Mouse (Mus musculus) gastrocnemius, adult 18-20 months (tissue): ENCODE measurements around the gene Prm3. TPM values are rescaled to one million over a fixed set of nuclear protein-coding genes. Genes with fewer than 3 reads are reported as not detected.

Source experiments
- DNase-seq: peaks from one replicate; pipeline ENCODE4 v3.0.0; 2021; ENCODE audit warnings: low spot score
- total RNA-seq, 2 experiments: library from RNA; stranded (reverse); gene quantifications; 2 replicates each; pipeline ENCODE4 v1.2.3; 2021

Gene Prm3
- total RNA-seq, 2 experiments from 2014 or later = not detected

- DNase-seq = no peak
These were observed 18.8 kb downstream of the Prm3 start for GRCm38 (mm10) chr16:10771769-10772510.

- no peak for DNase-seq
These were observed 20.0 kb downstream of the Prm3 start for GRCm38 (mm10) chr16:10770531-10771325.

DNA sequence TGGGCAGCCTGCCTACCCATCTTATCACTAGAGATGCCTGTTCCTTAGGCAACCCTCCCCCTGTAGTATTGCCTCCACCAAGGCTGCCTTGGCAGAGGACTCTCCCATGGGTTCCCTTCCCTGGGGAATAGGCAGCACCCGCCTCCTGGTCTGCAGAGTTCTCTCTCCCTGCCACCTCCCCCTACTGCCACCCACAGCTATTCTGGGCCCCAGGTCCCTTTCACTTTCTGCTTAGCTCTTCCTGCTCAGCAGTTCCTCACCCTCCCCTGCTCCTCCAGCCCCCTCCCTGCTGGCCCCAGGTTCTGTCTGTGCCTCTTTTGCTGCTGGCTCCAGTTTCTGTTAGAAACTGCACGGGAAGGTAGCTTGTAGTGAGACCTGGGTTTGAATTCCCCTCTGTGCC lies 21.1 kb downstream of the Prm3 start:
- DNase-seq = no peak

GRCm38 (mm10) chr16:10768821-10769220 lies 21.9 kb downstream of the Prm3 start:
- DNase-seq = no peak

GRCm38 (mm10) chr16:10767158-10767557 lies 23.6 kb downstream of the Prm3 start:
- DNase-seq = peak; percentile 72

- no peak for DNase-seq
These were observed 26.4 kb downstream of the Prm3 start for GRCm38 (mm10) chr16:10764323-10764722.

- no peak for DNase-seq
These were observed 27.0 kb downstream of the Prm3 start for GRCm38 (mm10) chr16:10763540-10764264.

DNA sequence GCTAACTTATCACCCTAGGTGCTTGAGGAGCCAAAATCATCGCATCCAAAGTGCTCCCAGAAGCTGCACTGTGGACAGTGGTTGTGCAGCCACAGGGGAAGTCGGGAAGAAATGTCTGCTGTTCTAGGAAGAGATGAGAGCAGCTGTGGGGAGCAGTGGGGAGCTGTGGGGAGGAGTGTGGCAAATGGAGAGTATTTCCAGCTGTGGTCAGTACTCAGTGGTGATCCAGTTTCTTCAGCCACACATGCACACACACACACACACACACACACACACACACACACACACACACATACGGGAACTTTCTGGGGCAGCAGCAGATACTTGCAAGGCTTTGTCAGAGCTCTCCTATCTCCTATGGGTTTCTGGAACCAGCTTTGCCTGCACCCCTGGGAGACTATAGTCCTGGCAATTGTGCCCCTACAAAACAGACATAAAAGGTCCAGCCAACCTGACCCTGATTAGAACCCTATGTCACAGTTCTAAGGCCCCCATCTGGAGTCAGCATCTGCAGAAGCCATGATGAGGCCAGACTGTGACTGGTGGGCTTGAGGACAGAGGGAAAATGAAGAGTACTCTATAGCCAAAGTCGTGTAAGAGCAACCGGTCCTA lies 28.0 kb downstream of the Prm3 start:
- no peak for DNase-seq

GRCm38 (mm10) chr16:10761182-10761581 lies 29.5 kb downstream of the Prm3 start:
- DNase-seq = peak; percentile 40

- no peak for DNase-seq
These were observed 34.5 kb downstream of the Prm3 start for GRCm38 (mm10) chr16:10756168-10756567.

DNA sequence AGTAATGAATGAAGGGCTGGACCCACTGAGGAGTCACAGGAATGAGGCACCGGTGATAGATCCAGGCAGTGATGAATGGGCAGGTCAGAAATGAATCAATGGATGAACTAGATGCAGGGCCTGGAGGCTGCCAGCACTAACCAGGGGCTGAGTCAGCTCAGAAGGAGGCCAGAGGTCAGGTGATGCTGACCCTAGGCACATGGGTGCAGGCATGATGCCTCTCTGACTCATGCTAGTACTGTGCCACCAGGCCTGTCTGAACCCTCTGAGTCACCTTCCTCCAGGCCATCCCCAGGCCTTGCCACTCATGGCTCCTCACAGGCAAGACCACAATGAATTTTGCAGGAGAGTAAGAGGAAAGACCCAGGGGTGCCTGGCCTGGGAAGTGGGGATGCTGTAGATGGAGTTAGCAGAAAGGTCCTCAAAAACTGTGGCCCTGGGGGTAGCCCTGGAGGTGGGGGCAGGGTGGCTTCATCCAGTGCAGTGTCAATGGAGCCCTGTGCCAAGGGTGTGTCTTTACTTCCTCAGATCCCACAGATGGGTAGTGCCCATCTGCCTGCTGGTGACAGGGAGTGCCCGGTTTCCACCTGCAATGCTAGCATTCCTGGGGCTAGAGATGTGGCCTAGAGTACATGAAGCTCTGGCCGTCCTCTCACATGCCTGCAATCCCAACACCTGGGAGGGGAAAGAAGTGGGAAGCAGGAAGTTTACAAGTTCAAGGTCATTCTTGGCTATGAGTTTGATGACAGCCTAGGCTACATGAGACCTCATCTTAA lies 36.0 kb downstream of the Prm3 start:
- DNase-seq = no peak

GRCm38 (mm10) chr16:10749824-10750223 lies 40.9 kb downstream of the Prm3 start:
- no peak for DNase-seq

DNA sequence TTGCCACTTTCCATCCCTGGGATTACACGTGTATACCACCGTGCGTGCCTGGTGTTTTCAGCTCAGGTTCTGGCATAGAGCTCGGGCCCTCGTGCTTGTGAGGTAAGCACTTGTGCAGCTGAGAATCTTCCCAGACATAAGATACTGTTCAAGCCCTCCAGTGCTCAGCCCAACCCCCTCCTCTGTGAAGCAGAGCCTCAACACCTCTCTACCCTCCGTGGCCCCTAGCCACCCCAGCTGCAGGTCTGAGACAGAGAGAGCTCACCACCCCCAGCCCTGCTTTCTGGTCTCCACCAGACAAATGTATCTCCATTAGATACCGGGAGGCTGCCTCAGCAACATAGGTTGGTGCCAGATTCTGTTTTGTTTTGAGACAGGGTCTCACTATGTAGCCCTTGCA lies 41.5 kb downstream of the Prm3 start:
- no peak for DNase-seq

- DNase-seq = no peak
These were observed 49.6 kb downstream of the Prm3 start for GRCm38 (mm10) chr16:10741082-10741481.

Other genes with a start within 250 kb of the Prm3 start
- 10 to 100 TPM; 48.8 to 50.3 TPM for gene Dexi, start 247.9 kb downstream of the Prm3 start, total RNA-seq
- 10 to 100 TPM; 64.0 to 67.3 TPM for gene Clec16a, start 245.6 kb downstream of the Prm3 start, total RNA-seq
- under 1 TPM; 0.21 to 0.52 TPM for gene Socs1, start 5.4 kb downstream of the Prm3 start, total RNA-seq
- gene Tnp2, start 2.3 kb downstream of the Prm3 start, total RNA-seq = not detected
- gene Prm2, start 5.2 kb upstream of the Prm3 start, total RNA-seq = not detected
- gene Prm1, start 14.9 kb upstream of the Prm3 start, total RNA-seq = not detected
- not detected for gene Gm11172, start 22.0 kb upstream of the Prm3 start, total RNA-seq
- 1 to 10 TPM in 1 of 2 experiments, under 1 TPM in 1; 0.95 to 1.5 TPM for gene Rmi2, start 44.1 kb upstream of the Prm3 start, total RNA-seq